Mouse (Mus musculus) lung, adult 18-20 months (tissue): ENCODE measurements around the gene Ptprm.

ENCODE experiments used
- DNase-seq, 2 experiments: peaks; one replicate each; pipeline ENCODE4 v3.0.0; 2022; ENCODE audit warnings: mixed read lengths in 2 of 2

Gene Ptprm

GRCm38 (mm10) chr17:67055681-67056080 is 298.6 kb downstream of the Ptprm start:
- no peak for DNase-seq

GRCm38 (mm10) chr17:67054202-67054601 is 300.1 kb downstream of the Ptprm start:
- no peak for DNase-seq

GRCm38 (mm10) chr17:67052624-67053314 is 301.5 kb downstream of the Ptprm start:
- no peak for DNase-seq

- no peak for DNase-seq
Measured at GRCm38 (mm10) chr17:67047697-67048096, 306.6 kb downstream of the Ptprm start.

- no peak for DNase-seq
Measured at GRCm38 (mm10) chr17:67038558-67038957, 315.7 kb downstream of the Ptprm start.

- no peak for DNase-seq
Measured at GRCm38 (mm10) chr17:67033547-67033946, 320.7 kb downstream of the Ptprm start.

- no peak for DNase-seq
Measured at GRCm38 (mm10) chr17:67032021-67032420, 322.2 kb downstream of the Ptprm start.

- DNase-seq: peak in 1 of 2 experiments; percentile 21
Measured at GRCm38 (mm10) chr17:67031341-67031740, 322.9 kb downstream of the Ptprm start.

- no peak for DNase-seq
Measured at GRCm38 (mm10) chr17:67027274-67027673, 327.0 kb downstream of the Ptprm start.

DNA sequence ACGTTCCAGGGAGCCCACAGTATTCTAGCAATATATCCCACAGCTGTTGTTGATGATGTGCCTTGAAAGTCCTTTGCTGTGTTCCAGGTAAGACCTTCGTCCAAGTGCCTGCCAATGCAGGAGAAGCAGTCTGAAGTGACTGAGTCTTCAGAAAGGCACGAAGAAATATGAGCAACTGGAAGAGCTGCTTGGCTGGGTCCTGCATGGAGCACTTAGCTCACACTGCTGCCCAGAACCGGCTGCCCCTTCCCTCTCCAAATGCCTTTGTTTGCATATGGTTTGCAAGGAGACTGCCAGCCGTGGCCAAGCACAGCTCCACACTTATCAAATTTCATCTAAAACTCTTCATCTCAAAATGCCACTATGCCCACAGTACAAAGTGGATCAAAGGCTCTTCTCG is 337.8 kb downstream of the Ptprm start:
- DNase-seq: peak; percentile 9 to 46

GRCm38 (mm10) chr17:67013217-67013616 is 341.0 kb downstream of the Ptprm start:
- DNase-seq: no peak

DNA sequence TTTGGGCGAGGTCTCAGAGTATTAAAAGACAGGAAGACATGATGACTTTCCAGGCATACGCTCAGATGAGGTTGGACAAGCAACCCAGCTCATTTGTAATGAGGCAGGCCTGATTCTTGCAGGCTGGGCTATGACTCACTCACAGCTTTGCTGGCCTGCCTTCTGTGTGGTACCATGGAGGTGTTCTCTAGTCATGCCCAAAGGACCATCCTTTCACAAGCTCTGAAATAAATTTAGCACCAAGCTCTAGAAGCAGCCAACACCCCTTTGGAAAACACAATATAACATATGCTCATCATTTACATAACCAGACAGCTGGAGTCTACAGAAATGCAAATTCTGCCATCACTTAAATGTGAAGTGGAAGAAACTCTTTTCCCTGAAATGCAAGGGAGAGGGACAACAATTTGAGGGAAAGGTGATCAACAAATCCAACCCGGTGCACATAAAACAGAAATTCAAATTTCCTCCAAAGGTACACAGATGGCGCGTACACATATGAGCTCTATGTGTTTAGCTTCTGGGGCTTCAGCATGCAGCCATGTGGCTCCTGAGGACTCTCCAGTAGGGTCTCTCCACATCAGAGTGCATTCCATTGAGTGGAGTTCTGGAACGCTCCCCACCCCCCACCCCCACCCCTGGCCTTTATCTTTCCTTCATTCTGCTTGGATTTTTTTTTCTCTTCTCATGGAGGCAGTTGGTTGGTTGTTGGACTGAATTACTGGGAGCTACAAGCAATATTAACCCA is 342.2 kb downstream of the Ptprm start:
- DNase-seq: no peak

- no peak for DNase-seq
Measured at GRCm38 (mm10) chr17:67010136-67010535, 344.1 kb downstream of the Ptprm start.

GRCm38 (mm10) chr17:67008137-67008536 is 346.1 kb downstream of the Ptprm start:
- DNase-seq: no peak

DNA sequence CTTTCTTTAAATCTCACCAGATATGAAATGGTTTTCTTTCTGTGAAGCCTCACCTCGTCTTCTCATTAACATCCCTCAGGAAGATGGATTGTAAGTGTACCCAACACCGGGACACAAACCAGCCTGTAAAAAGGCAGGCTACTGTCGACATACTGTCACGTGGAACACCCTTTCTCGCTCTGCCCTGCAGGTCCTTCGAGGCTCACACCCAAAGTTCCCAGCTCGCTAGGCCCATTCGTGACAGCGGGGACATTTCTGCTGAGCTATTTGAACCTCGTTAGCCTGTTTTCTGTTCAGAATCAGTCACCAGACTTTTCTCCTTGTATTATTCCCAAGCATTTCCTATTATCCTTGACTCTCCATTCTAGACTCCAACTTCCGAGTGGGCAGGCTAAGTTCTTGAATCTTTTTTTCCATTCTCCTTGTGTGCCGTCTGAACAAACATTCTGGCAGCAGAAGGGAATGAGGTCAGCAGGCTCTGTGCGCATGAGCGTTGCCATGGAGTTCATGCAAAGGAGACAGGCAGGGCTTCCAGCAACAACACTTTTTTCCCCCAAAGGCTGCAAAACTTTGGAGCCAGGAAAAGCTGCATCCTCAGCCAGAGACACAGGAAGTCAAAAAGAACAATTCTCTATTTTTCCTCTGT is 347.4 kb downstream of the Ptprm start:
- peak; percentile 62 to 75 for DNase-seq

DNA sequence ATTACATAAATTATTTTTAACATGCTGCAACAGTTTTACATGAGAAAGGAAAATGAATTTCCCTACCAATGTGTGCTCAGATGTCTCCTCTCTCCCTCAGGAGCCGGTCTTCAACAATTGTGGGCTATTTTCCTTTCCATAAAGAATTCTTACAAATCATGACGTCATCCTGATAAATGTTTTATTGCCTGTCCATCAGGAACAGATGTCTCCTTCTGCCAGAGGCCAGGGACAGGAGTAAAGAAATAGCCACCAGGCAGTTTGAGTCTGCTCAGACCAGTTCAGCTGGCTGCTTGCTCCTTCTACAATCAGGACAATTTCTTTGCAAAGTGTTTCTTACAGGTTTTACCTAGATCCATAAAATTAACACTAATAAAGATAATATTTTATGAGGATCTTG is 357.4 kb downstream of the Ptprm start:
- no peak for DNase-seq

DNA sequence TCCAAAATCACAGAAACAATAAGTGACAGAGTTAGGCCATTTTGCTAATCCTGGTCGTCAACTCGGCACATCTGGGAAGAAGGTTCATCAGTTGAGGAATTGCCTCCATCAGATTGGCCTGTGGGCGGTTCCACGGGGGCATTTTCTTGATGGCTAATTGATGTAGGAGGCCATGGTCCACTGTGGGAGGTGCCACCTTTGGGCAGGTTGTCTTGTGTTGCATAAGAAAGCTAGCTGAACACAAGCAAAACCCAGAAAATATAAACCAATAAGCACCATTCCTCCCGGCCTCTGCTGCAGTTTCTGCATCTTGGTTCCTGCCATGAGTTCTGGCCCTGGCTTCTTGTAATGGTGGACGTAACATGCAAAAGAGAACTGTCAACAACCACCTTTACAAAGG is 358.2 kb downstream of the Ptprm start:
- no peak for DNase-seq

DNA sequence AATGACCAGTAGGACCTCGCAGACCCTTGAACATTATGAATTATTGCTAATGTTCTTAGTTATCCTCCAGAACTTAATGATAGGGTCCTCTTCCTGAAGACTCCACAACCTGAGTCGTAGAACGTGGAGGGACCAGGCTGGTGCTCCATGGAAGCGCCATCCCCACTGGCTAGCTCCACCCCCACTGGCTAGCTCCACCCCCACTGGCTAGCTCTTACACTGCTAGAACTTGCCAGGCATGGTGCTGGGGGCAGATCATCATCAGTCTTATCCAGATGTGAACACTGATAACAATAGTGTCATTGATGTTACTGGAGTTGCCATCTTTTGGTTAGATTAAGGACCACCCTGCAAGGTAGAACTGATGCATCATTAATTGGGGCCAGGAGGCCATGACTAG is 362.4 kb downstream of the Ptprm start:
- no peak for DNase-seq

- DNase-seq: no peak
Measured at GRCm38 (mm10) chr17:66990761-66991160, 363.5 kb downstream of the Ptprm start.

GRCm38 (mm10) chr17:66988014-66988413 is 366.2 kb downstream of the Ptprm start:
- DNase-seq: no peak

- no peak for DNase-seq
Measured at GRCm38 (mm10) chr17:66981649-66982048, 372.6 kb downstream of the Ptprm start.

- no peak for DNase-seq
Measured at GRCm38 (mm10) chr17:66979971-66980370, 374.3 kb downstream of the Ptprm start.

DNA sequence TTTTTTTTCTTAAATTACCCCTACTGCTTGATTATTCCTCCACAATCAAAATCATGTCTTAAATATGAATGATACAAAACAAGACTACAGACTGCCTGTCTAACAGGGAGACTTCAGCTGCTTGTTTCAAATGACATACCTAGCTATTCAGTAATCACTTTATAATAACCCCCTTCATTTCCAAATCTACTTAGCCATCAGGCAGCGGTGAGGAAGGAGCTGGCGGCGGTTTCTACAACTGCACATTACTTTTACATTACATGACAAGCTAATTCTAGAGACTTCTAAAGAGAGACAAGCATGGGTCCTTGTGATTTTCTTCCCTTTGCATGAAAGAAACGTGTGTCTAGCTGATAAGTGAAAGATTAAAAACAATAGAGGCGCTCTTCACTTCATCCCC is 377.8 kb downstream of the Ptprm start:
- DNase-seq: no peak

DNA sequence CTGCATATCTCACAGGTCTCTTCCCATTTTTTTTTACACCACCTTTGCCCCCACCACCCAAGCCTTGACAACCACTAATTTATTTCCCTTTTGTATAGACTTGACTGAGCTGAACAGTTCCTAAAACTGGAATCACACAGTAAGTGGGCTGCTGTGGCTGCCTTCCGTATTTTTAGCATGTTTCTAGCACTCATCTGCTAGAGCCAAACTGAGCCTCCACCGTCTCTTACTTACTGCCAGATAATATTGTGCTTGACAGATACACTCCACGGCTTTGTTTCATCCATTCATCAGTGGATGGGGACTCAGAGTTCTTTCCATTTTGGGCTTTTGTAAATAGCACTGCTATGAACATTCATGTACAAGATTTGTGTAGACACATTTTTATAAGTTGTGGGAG is 381.3 kb downstream of the Ptprm start:
- no peak for DNase-seq
